Mouse (Mus musculus) midbrain, embryonic 10.5 days (tissue): ENCODE data around the gene Ywhaq. TPM values are rescaled to one million over a fixed set of nuclear protein-coding genes. Genes with fewer than 3 reads are reported as not detected.
A peak's percentile ranks its signal among the peaks of the same experiment; 100 is the strongest.

Experiments used
- DNase-seq: peaks from one replicate; pipeline ENCODE4 v3.0.0-alpha.2; 2017; ENCODE audit warnings: low spot score
- H3K27ac ChIP-seq: fragments of 300-500 bp; sonication (generic); replicated peaks from 2 replicates; pipeline ENCODE4 v1.5.1; 2016; ENCODE audit warnings: mild to moderate bottlenecking
- H3K27me3 ChIP-seq: fragments of 300-500 bp; sonication (generic); 2 replicates; pipeline ENCODE4 v1.6.1; 2016; ENCODE audit warnings: low read depth, mild to moderate bottlenecking; ENCODE audit not compliant: poor library complexity, severe bottlenecking
- H3K36me3 ChIP-seq: fragments of 300-500 bp; sonication (generic); 2 replicates; pipeline ENCODE4 v1.6.1; 2016; ENCODE audit warnings: mild to moderate bottlenecking, moderate library complexity
- H3K4me1 ChIP-seq: fragments of 300-500 bp; sonication (generic); 2 replicates; pipeline ENCODE4 v1.6.1; 2016
- H3K4me3 ChIP-seq: fragments of 300-500 bp; sonication (generic); 2 replicates; pipeline ENCODE4 v1.5.1; 2016; ENCODE audit warnings: mild to moderate bottlenecking, moderate library complexity
- H3K9me3 ChIP-seq: fragments of 300-500 bp; sonication (generic); replicated peaks from 2 replicates; pipeline ENCODE4 v1.6.1; 2016; ENCODE audit warnings: mild to moderate bottlenecking
- WGBS: fragments of 180-500 bp; shearing (Covaris S2); methylation state at CpG from one replicate; pipeline ENCODE4 v1.1.7; 2016; 5-methylcytosine and 5-hydroxymethylcytosine counted together
- polyA plus RNA-seq: library from polyadenylated mRNA; unstranded; fragments of >200 nt; fragmentation: Nextera tagmentation; extraction: Ambion mirVana; gene quantifications from 2 replicates; pipeline ENCODE4 v1.2.1, GENCODE M21; 2016

Ywhaq gene
- polyA plus RNA-seq, 1 experiment from 2014 or later: 1,071 TPM

DNA sequence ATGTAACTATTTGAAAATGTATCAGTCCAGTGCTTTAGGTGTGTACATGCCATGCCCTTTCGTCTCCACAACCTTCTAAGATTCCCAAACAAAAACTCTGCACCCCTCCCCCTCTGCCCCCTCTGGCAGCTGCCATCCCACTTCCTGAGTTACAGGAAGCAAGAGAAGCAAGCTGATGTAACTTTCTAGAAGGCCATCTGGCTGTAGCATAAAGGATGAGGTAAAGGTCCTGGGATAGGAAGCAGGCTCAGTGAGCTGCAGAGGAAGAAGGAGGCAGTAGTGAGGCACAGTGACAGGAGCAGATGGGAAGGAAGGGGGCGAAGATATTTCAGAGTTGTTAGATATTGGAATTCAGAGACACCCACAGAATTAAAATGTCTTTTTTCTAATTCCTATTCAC lies 13.6 kb upstream of the Ywhaq start:
- 66% methylated on average over 2 of the region's 2 CpGs for WGBS
- no peaks in the 10 kb centered on the region for H3K36me3 ChIP-seq
- no peaks in the 10 kb centered on the region for H3K27me3 ChIP-seq
- no peak overlapping the region for H3K4me3 ChIP-seq
- H3K27ac ChIP-seq: no peak overlapping the region
- DNase-seq: no peak
- H3K9me3 ChIP-seq: no peaks in the 10 kb centered on the region
- H3K4me1 ChIP-seq: peaks cover 9% of the 10 kb centered on the region

DNA sequence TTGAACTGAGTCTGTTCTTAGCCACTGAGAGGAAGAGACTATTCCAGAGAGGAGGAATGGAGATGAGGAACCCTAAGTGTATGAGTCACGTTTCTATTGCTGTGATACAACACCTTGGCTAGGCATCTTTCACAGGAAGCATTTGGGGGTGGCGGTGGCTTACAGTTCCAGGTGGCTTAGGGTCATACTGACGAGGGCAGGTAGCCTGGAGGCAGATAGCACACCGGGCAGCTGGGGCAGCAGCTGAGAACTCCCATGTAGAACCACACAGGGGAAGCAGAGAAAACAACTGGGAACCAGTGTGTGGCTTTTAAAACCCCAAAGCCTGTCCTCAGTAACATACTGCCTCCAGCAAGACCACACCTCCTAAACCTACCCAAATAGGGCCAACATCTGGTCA lies 12.7 kb upstream of the Ywhaq start:
- H3K4me1 ChIP-seq: peaks cover 18% of the 10 kb centered on the region
- 66% methylated on average over 4 of the region's 4 CpGs for WGBS
- DNase-seq: no peak
- no peak overlapping the region for H3K27ac ChIP-seq
- no peaks in the 10 kb centered on the region for H3K9me3 ChIP-seq
- no peaks in the 10 kb centered on the region for H3K27me3 ChIP-seq
- no peak overlapping the region for H3K4me3 ChIP-seq
- H3K36me3 ChIP-seq: no peaks in the 10 kb centered on the region

GRCm38 (mm10) chr12:21429021-21429420 lies 11.6 kb upstream of the Ywhaq start:
- no peak for DNase-seq
- Histone ChIP-seq H3K36me3 (no peaks in the 10 kb centered on the region), H3K27me3 (no peaks in the 10 kb centered on the region), H3K9me3 (no peaks in the 10 kb centered on the region), H3K4me3 (no peak overlapping the region), H3K4me1 (peaks cover 26% of the 10 kb centered on the region), H3K27ac (no peak overlapping the region)
- WGBS: 80% methylated on average over 1 of the region's 1 CpGs

DNA sequence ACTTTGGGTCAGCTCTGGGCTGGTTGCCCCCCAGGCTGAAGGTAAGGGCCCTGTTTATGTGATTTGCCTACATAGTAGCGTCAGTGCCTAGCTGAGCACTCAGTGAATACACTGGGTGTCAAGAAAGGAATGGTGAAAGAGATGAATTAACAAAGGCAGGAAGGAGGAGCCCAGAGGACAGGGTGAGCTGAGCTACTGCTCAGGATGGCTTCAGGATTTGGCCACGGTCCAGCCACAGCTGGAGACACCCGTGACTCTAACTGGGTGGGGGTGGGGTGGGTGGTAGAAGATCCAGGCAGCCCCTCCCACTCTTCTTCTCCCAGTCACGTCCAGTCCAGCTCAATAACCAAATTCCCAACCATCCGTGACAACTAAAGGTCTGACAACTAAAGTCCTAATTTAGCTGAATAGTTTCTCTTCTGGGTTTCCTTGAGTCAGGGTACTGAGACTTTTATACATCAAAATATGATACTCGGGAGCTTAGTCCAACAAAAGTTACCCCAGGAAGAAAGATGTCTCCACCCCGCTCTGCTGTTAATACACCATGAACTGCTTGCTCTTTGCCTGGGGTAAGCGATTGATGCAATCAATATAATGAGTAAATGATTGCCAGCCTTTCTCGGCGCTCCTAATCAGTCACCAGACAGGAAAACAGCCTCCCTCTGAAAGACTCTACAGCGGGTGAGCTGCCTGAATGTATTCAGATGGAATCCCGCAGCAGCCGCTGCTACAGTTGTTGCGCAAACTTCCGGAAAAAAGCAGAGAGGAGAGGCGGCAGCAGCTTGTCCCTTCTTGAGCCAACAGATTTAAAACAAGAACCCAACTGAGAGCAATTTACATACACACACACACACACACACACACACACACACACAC lies 8.9 kb upstream of the Ywhaq start:
- H3K4me3 ChIP-seq: peak overlapping the region; percentile 27; the same call in 1 of the 2 replicates
- no peaks in the 10 kb centered on the region for H3K9me3 ChIP-seq
- H3K27ac ChIP-seq: peak overlapping the region; percentile 38; the same call in 1 of the 2 replicates
- WGBS: 35% methylated on average over 16 of the region's 16 CpGs
- no peak for DNase-seq
- peaks cover 26% of the 10 kb centered on the region for H3K4me1 ChIP-seq
- H3K27me3 ChIP-seq: no peaks in the 10 kb centered on the region
- no peaks in the 10 kb centered on the region for H3K36me3 ChIP-seq

- H3K27ac ChIP-seq: no peak overlapping the region
- no peak for DNase-seq
- peaks cover 26% of the 10 kb centered on the region for H3K4me1 ChIP-seq
- no peaks in the 10 kb centered on the region for H3K36me3 ChIP-seq
- no peaks in the 10 kb centered on the region for H3K9me3 ChIP-seq
- no peaks in the 10 kb centered on the region for H3K27me3 ChIP-seq
- no peak overlapping the region for H3K4me3 ChIP-seq
- 23% methylated on average over 7 of the region's 7 CpGs for WGBS
These were observed 7.2 kb upstream of the Ywhaq start for GRCm38 (mm10) chr12:21424683-21425082.

GRCm38 (mm10) chr12:21418621-21419131 lies 1.2 kb upstream of the Ywhaq start:
- DNase-seq: no peak

DNA sequence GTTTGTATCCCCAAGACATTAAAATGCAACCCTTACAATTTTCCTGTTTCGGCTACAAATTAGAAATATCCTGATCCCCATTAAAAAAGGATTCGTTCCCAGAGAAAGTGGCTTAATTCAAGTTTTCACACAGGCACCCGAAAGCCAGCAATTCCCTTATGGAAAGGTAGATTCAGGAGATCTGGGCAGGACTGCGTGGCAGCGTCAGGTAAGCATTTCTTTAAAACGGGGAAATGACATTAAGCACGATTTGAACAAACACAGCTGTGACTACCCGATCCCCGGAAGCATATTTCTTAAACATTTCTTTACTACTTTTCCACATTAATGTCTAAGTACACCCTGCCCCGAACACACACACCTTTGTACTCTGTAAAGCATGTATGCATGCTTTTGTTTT lies 646 bp upstream of the Ywhaq start:
- H3K4me1 ChIP-seq: peaks cover 27% of the 10 kb centered on the region
- no peaks in the 10 kb centered on the region for H3K27me3 ChIP-seq
- no peak for DNase-seq
- H3K36me3 ChIP-seq: peaks cover 30% of the 10 kb centered on the region
- H3K27ac ChIP-seq: peak overlapping the region; percentile 99
- H3K4me3 ChIP-seq: peak overlapping the region; percentile 85
- H3K9me3 ChIP-seq: peaks cover 21% of the 10 kb centered on the region
- 10% methylated on average over 10 of the region's 10 CpGs for WGBS

More at GRCm38 (mm10) chr12:21418621-21419131, 1.2 kb upstream of the Ywhaq start:
- H3K27ac ChIP-seq: 0 out of 2 replicates have a peak overlapping the region, but pooled peaks have one; percentile 25
- H3K9me3 ChIP-seq: peaks cover 16% of the 10 kb centered on the region
- peaks cover 24% of the 10 kb centered on the region for H3K36me3 ChIP-seq
- no peaks in the 10 kb centered on the region for H3K27me3 ChIP-seq
- WGBS: 50% methylated on average over 11 of the region's 11 CpGs
- H3K4me1 ChIP-seq: peaks cover 27% of the 10 kb centered on the region
- peak overlapping the region; percentile 85 for H3K4me3 ChIP-seq

- Histone ChIP-seq H3K9me3 (peaks cover 37% of the 10 kb centered on the region), H3K27ac (peak overlapping the region; percentile 99), H3K36me3 (peaks cover 46% of the 10 kb centered on the region), H3K4me3 (peak overlapping the region; percentile 85), H3K4me1 (peaks cover 27% of the 10 kb centered on the region), H3K27me3 (no peaks in the 10 kb centered on the region)
- peak; percentile 30 for DNase-seq
- under 1% methylated on average over 15 of the region's 15 CpGs for WGBS
These were observed 931 bp downstream of the Ywhaq start for GRCm38 (mm10) chr12:21416506-21416905.

DNA sequence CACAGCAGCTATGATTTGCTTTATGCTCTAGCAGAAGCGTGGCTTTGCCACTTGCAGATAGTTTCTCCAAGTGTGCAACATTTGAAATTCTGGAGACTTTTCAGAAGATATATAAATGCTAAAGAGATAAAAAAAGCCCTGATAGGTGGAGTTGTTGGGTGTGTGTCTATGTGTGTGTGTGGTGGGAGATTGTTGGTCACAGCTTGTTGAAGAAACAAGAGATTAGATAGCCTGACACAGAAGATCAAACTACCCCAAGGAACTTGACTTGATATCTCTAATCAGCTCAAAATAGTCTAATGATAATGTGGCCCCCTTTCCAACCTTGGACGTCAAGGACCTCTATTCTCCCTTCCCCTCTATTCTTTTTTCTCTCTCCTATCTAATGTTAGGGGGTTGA lies 6.8 kb downstream of the Ywhaq start:
- no peak overlapping the region for H3K27ac ChIP-seq
- H3K9me3 ChIP-seq: peaks cover 76% of the 10 kb centered on the region
- WGBS: 93% methylated on average over 2 of the region's 2 CpGs
- no peak for DNase-seq
- H3K4me1 ChIP-seq: peaks cover 8% of the 10 kb centered on the region
- H3K4me3 ChIP-seq: no peak overlapping the region
- H3K27me3 ChIP-seq: no peaks in the 10 kb centered on the region
- H3K36me3 ChIP-seq: peaks cover 99% of the 10 kb centered on the region

- no peak for DNase-seq
- Histone ChIP-seq H3K27ac (no peak overlapping the region), H3K4me3 (no peak overlapping the region), H3K36me3 (peaks cover 99% of the 10 kb centered on the region), H3K9me3 (peaks cover 69% of the 10 kb centered on the region), H3K4me1 (no peaks in the 10 kb centered on the region), H3K27me3 (no peaks in the 10 kb centered on the region)
- 97% methylated on average over 3 of the region's 3 CpGs for WGBS
These were observed 7.8 kb downstream of the Ywhaq start for GRCm38 (mm10) chr12:21409651-21410050.

- H3K27me3 ChIP-seq: no peaks in the 10 kb centered on the region
These were observed 8.6 kb downstream of the Ywhaq start for GRCm38 (mm10) chr12:21408789-21409367.

DNA sequence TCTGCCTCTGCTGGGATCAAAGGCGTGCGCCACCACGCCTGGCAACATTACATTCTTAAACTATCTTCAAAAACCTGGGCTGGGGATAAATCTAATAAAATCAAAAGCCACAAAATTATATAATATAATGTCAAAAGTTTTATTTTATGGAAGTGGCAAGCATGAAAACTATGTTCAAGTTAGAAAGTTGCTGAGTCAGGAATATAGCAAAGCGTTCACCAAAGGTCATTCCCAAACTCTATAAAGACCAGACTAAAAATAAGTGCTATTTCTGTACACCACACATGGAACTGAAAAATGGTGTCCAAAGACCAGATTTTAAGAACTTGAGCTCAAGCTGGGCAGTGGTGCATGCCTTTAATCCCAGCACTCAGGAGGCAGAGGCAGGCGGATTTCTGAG lies 14.7 kb downstream of the Ywhaq start:
- Histone ChIP-seq H3K4me1 (no peaks in the 10 kb centered on the region), H3K27ac (no peak overlapping the region), H3K36me3 (peaks cover 99% of the 10 kb centered on the region), H3K4me3 (no peak overlapping the region), H3K9me3 (peaks cover 9% of the 10 kb centered on the region), H3K27me3 (no peaks in the 10 kb centered on the region)
- 96% methylated on average over 5 of the region's 5 CpGs for WGBS
- DNase-seq: no peak

More at GRCm38 (mm10) chr12:21408789-21409367, 8.6 kb downstream of the Ywhaq start:
- H3K36me3 ChIP-seq: peaks cover 99% of the 10 kb centered on the region
- no peak for DNase-seq
- 94% methylated on average over 2 of the region's 2 CpGs for WGBS
- H3K27ac ChIP-seq: no peak overlapping the region
- peaks cover 62% of the 10 kb centered on the region for H3K9me3 ChIP-seq
- no peak overlapping the region for H3K4me3 ChIP-seq
- no peaks in the 10 kb centered on the region for H3K4me1 ChIP-seq

- Histone ChIP-seq H3K36me3 (peaks cover 44% of the 10 kb centered on the region), H3K4me3 (no peak overlapping the region), H3K9me3 (no peaks in the 10 kb centered on the region), H3K27me3 (no peaks in the 10 kb centered on the region), H3K27ac (no peak overlapping the region), H3K4me1 (no peaks in the 10 kb centered on the region)
- DNase-seq: no peak
- whole genome bisulfite sequencing: 98% methylated on average over 2 of the region's 2 CpGs
These were observed 31.2 kb downstream of the Ywhaq start for GRCm38 (mm10) chr12:21386201-21386600.
